In the genomic region with DNA sequence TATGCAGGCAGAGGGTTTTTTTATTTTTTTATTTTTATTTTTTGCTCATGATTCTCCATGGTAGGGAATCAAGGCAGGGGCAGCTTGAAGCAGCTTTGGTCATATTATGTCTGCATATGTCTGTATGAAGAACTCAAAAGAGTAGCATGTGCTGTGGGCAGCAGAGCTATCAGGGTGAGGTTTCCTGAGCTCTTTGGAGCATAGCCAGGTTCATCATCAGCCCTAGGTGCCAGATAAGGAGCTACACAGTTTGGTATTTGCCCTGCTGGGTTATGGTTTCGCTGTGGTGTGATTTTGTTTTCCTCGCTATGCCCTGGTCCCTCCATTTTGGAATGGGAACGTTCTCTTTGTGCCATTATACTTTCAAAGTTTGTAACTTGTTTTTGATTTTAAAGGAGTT, we compare ENCODE assay signal across 11 mouse cellular contexts.
"Had no signal": no experiment of that assay in that cellular context is flagged by ENCODE, and none has a peak within 500 bp of the region (broad histone marks: within the 10 kb centered on the region; RNA-seq: fewer than 3 reads in every experiment).

No protein-coding gene starts in this region.

- H3K9me3 ChIP-seq: neural tube, embryonic 12.5 days had no signal

- H3K9ac ChIP-seq: limb, embryonic 13.5 days; liver, embryonic 14.5 days; neural tube, embryonic 12.5 days had no signal

- H3K36me3 ChIP-seq: limb, embryonic 13.5 days; midbrain, embryonic 10.5 days; neural tube, embryonic 12.5 days had no signal

- DNase-seq: kidney, postnatal 10 days; kidney, postnatal 4 days; left cerebral cortex, postnatal 4 days; lung, adult 18-20 months; midbrain, embryonic 14.5 days; thymus, adult 2 months; thymus, postnatal 25 days had no signal

- H3K27ac ChIP-seq: limb, embryonic 13.5 days; liver, embryonic 14.5 days; midbrain, embryonic 10.5 days; neural tube, embryonic 12.5 days had no signal

- H3K4me1 ChIP-seq: midbrain, embryonic 10.5 days; neural tube, embryonic 12.5 days had no signal

- H3K4me3 ChIP-seq: limb, embryonic 13.5 days; midbrain, embryonic 10.5 days; neural tube, embryonic 12.5 days had no signal

- H3K27me3 ChIP-seq: limb, embryonic 13.5 days; neural tube, embryonic 12.5 days had no signal

- H3K4me2 ChIP-seq: limb, embryonic 13.5 days; neural tube, embryonic 12.5 days had no signal
